Mouse (Mus musculus) CH12.LX (cell line): ENCODE results near the gene Hap1. TPM values are rescaled to one million over a fixed set of nuclear protein-coding genes. Genes with fewer than 3 reads are reported as not detected.
"Not testable (repeated sequence)": the region's sequence is repeated elsewhere in the genome, so short reads cannot be mapped to it uniquely, and the experiment has no call there.

Experiments used
- DNase-seq: peaks from one replicate; pipeline ENCODE4 v3.0.0-alpha.2; 2013; ENCODE audit errors: extremely low read depth
- H3K27ac ChIP-seq: 2 replicates; pipeline ENCODE4 v1.5.1; 2012; ENCODE audit warnings: low read depth, mild to moderate bottlenecking, control low read depth, moderate library complexity; ENCODE audit not compliant: insufficient read depth
- H3K27me3 ChIP-seq: replicated peaks from 2 replicates; pipeline ENCODE3; 2012; ENCODE audit warnings: inconsistent platforms
- H3K36me3 ChIP-seq, 2 experiments: replicated peaks in 1 of 2; 2 replicates each; pipeline versions ENCODE3 to v1.6.1; 2012; ENCODE audit warnings: inconsistent platforms in 1 of 2, low read length in 1 of 2, mild to moderate bottlenecking in 1 of 2, mixed read lengths in 1 of 2, moderate library complexity in 1 of 2; ENCODE audit not compliant: control insufficient read depth in 1 of 2, insufficient read depth in 1 of 2
- H3K4me1 ChIP-seq, 2 experiments: 2 replicates each; pipeline ENCODE4 v1.6.1; 2012; ENCODE audit warnings: inconsistent platforms in 1 of 2, moderate library complexity in 1 of 2; ENCODE audit not compliant: insufficient read depth in 2 of 2, control insufficient read depth in 1 of 2
- H3K4me2 ChIP-seq: 2 replicates; pipeline ENCODE4 v1.6.1; 2012; ENCODE audit warnings: low read depth, mild to moderate bottlenecking, control low read depth; ENCODE audit not compliant: poor library complexity, insufficient read depth, severe bottlenecking
- H3K4me3 ChIP-seq, 3 experiments: fragments of 150-350 bp in 1 of 3; sonication (generic) in 1 of 3; replicated peaks in 1 of 3; 2 replicates each; pipeline versions ENCODE3 to v1.5.1; 2011 to 2012; ENCODE audit warnings: low read depth in 2 of 3, low read length in 2 of 3, mild to moderate bottlenecking in 2 of 3, moderate library complexity in 2 of 3, control low read depth in 1 of 3, improper control_type of control experiment in 1 of 3, inconsistent platforms in 1 of 3, mixed read lengths in 1 of 3; ENCODE audit not compliant: poor library complexity in 1 of 3
- H3K79me2 ChIP-seq: replicated peaks from 2 replicates; pipeline ENCODE4 v1.6.1; 2012; ENCODE audit warnings: mild to moderate bottlenecking, moderate library complexity; ENCODE audit not compliant: control insufficient read depth, poor library complexity, insufficient read depth, severe bottlenecking; ENCODE audit errors: extremely low read depth
- H3K9ac ChIP-seq: 2 replicates; pipeline ENCODE4 v1.6.1; 2012; ENCODE audit warnings: low read depth, mild to moderate bottlenecking, control low read depth, moderate library complexity; ENCODE audit not compliant: insufficient read depth
- H3K9me3 ChIP-seq: replicated peaks from 2 replicates; pipeline ENCODE3; 2012; ENCODE audit warnings: low read length, inconsistent platforms, mixed read lengths
- CHD2 ChIP-seq: IDR thresholded peaks from 2 replicates; pipeline ENCODE4 v1.6.1; 2011; ENCODE audit warnings: low read length, improper control_type of control experiment
- CTCF ChIP-seq, 2 experiments: IDR thresholded peaks in 1 of 2; conservative IDR thresholded peaks in 1 of 2; 2 replicates each; pipeline ENCODE4 v1.5.1; 2011 to 2012; ENCODE audit warnings: low read depth in 2 of 2, low read length in 2 of 2, improper control_type of control experiment in 1 of 2, inconsistent platforms in 1 of 2, mild to moderate bottlenecking in 1 of 2, moderate library complexity in 1 of 2
- E2F4 ChIP-seq: IDR thresholded peaks from 2 replicates; pipeline ENCODE4 v1.6.1; 2011; ENCODE audit warnings: low read depth, low read length, improper control_type of control experiment; ENCODE audit not compliant: insufficient replicate concordance
- ELF1 ChIP-seq: IDR thresholded peaks from 2 replicates; pipeline ENCODE4 v1.6.1; 2014; ENCODE audit warnings: low read depth, mild to moderate bottlenecking, inconsistent platforms, low read length, improper control_type of control experiment
- EP300 ChIP-seq: IDR thresholded peaks from 2 replicates; pipeline ENCODE4 v1.6.1; 2011; ENCODE audit warnings: low read length, improper control_type of control experiment
- GABPA ChIP-seq: IDR thresholded peaks from 2 replicates; pipeline ENCODE4 v1.6.1; 2012; ENCODE audit warnings: low read depth, low read length, improper control_type of control experiment, inconsistent platforms; ENCODE audit not compliant: insufficient replicate concordance
- IRF4 ChIP-seq: IDR thresholded peaks from 2 replicates; pipeline ENCODE4 v1.6.1; 2014; ENCODE audit warnings: low read depth, mild to moderate bottlenecking, inconsistent platforms, low read length, improper control_type of control experiment
- MAFK ChIP-seq: IDR thresholded peaks from 2 replicates; pipeline ENCODE4 v1.6.1; 2011; ENCODE audit warnings: low read length, improper control_type of control experiment; ENCODE audit not compliant: insufficient replicate concordance
- MAX ChIP-seq: IDR thresholded peaks from 2 replicates; pipeline ENCODE4 v1.6.1; 2011; ENCODE audit warnings: low read length, improper control_type of control experiment
- MAZ ChIP-seq: IDR thresholded peaks from 2 replicates; pipeline ENCODE4 v1.6.1; 2012; ENCODE audit warnings: low read depth, mild to moderate bottlenecking, inconsistent platforms, low read length, improper control_type of control experiment, moderate library complexity
- NELFE ChIP-seq: IDR thresholded peaks from 2 replicates; pipeline ENCODE4 v1.6.1; 2011; ENCODE audit warnings: low read depth, low read length, improper control_type of control experiment
- PAX5 ChIP-seq: IDR thresholded peaks from 2 replicates; pipeline ENCODE4 v1.6.1; 2012; ENCODE audit warnings: low read length, inconsistent platforms, mixed read lengths
- POLR2A ChIP-seq: IDR thresholded peaks from 2 replicates; pipeline ENCODE4 v1.6.1; 2011; ENCODE audit warnings: low read depth, mild to moderate bottlenecking, improper control_type of control experiment, low read length
- POLR2AphosphoS2 ChIP-seq: IDR thresholded peaks from 2 replicates; pipeline ENCODE4 v1.6.1; 2011; ENCODE audit warnings: low read depth, low read length, improper control_type of control experiment
- RAD21 ChIP-seq: IDR thresholded peaks from 2 replicates; pipeline ENCODE4 v1.6.1; 2011; ENCODE audit warnings: low read depth, mild to moderate bottlenecking, low read length, improper control_type of control experiment, moderate library complexity
- RCOR1 ChIP-seq: conservative IDR thresholded peaks from 2 replicates; pipeline ENCODE4 v1.6.1; 2012; ENCODE audit warnings: low read depth, mild to moderate bottlenecking, inconsistent platforms, low read length, improper control_type of control experiment
- SMC3 ChIP-seq: IDR thresholded peaks from 2 replicates; pipeline ENCODE4 v1.6.1; 2011; ENCODE audit warnings: low read depth, low read length, improper control_type of control experiment
- TCF12 ChIP-seq: IDR thresholded peaks from 2 replicates; pipeline ENCODE4 v1.6.1; 2014; ENCODE audit warnings: low read depth, mild to moderate bottlenecking, inconsistent platforms, low read length, improper control_type of control experiment
- USF1 ChIP-seq: IDR thresholded peaks from 2 replicates; pipeline ENCODE4 v1.6.1; 2014; ENCODE audit warnings: low read depth, mild to moderate bottlenecking, inconsistent platforms, low read length, improper control_type of control experiment
- ZKSCAN1 ChIP-seq: IDR thresholded peaks from 2 replicates; pipeline ENCODE4 v1.6.1; 2012; ENCODE audit warnings: low read depth, inconsistent platforms, low read length, improper control_type of control experiment, borderline replicate concordance
- ZNF384 ChIP-seq: IDR thresholded peaks from 2 replicates; pipeline ENCODE4 v1.6.1; 2012; ENCODE audit warnings: low read depth, low read length, improper control_type of control experiment, inconsistent platforms
- dilution Hi-C: fragments of 300-500 bp; cut with MboI; formaldehyde crosslinking; loops from 2 replicates; pipeline ENCODE4 v1.14.3; 2020; ENCODE audit warnings: low sequenced_read_pairs; ENCODE audit not compliant: extremely low pct_unique_long_range_greater_than_20kb, extremely low pct_ligation_motif_present
- in situ Hi-C: fragments of 300-500 bp; cut with MboI; formaldehyde crosslinking; loops from 3 replicates; pipeline ENCODE4 v1.14.3; 2019; ENCODE audit warnings: low sequenced_read_pairs, low pct_ligation_motif_present, low pct_unique_long_range_greater_than_20kb, mixed read lengths
- polyA plus RNA-seq: library from polyadenylated mRNA; unstranded; fragments of >175 nt; gene quantifications from 2 replicates; pipeline ENCODE4 v1.2.1, GENCODE M21; 2012; ENCODE audit warnings: low read depth; ENCODE audit not compliant: insufficient read length
- total RNA-seq, 2 experiments: library from RNA; depleted of rRNA; stranded (reverse); fragments of 300-350 nt in 1 of 2; fragments of >200 nt in 1 of 2; gene quantifications; 2 replicates each; pipeline ENCODE4 v1.2.3; 2012 to 2014

Hap1 gene
- total and polyA plus RNA-seq, 3 experiments: 0.34 TPM; not detected in 2

- H3K36me3 ChIP-seq, H3K27ac ChIP-seq, H3K9ac ChIP-seq, DNase-seq, H3K4me3 ChIP-seq, H3K9me3 ChIP-seq, dilution Hi-C loops, H3K79me2 ChIP-seq, H3K4me2 ChIP-seq: not testable (repeated sequence)
- Histone ChIP-seq H3K4me1 (peaks cover 8 to 12% of the 10 kb centered on the region in 2 experiments), H3K27me3 (peaks cover 71% of the 10 kb centered on the region)
- in situ Hi-C loops: loop anchor here (5.0 kb wide), 3 partner anchors 46 to 336 kb away; no protein-coding TSS in a partner anchor
Observed at GRCm38 (mm10) chr11:100361059-100361458, 5.1 kb upstream of the Hap1 start.

GRCm38 (mm10) chr11:100360175-100360574 lies 4.2 kb upstream of the Hap1 start:
- Histone ChIP-seq H3K4me2 (no peak overlapping the region), H3K9ac (no peak overlapping the region), H3K79me2 (no peaks in the 10 kb centered on the region), H3K9me3 (peaks cover 3% of the 10 kb centered on the region), H3K27me3 (peaks cover 73% of the 10 kb centered on the region), H3K27ac (no peak overlapping the region), H3K4me3 (no peak overlapping the region)
- dilution Hi-C loops: no loop called here
- no peak for DNase-seq
- no peak for TF ChIP-seq RAD21
- peak; percentile 39; the same call in 1 of the 2 replicates for TF ChIP-seq EP300
- peak in 1 of 2 experiments; percentile 60; a peak in 2 of 4 replicates for TF ChIP-seq CTCF (conservative IDR thresholded peaks at IDR 0.05 in 1 of 2, IDR thresholded peaks at IDR 0.05 in 1 of 2; ENCODE audit: low read depth in 2 of 2, low read length in 2 of 2)
- 0 out of 2 replicates have a peak, but pooled peaks have one; percentile 14 for TF ChIP-seq TCF12
- no peak for TF ChIP-seq MAFK
- TF ChIP-seq ELF1: peak; percentile 57
- no peak for TF ChIP-seq GABPA
- 0 out of 2 replicates have a peak, but pooled peaks have one; percentile 18 for TF ChIP-seq NELFE
- peak; percentile 42 for TF ChIP-seq IRF4
- no peak for TF ChIP-seq MAX
- TF ChIP-seq POLR2A: no peak
- TF ChIP-seq RCOR1: no peak
- no peak for TF ChIP-seq SMC3
- no peak for TF ChIP-seq CHD2
- TF ChIP-seq, all 38 proteins: peak for 6
- H3K4me1 ChIP-seq: peaks cover 8 to 18% of the 10 kb centered on the region in 2 experiments
- H3K36me3 ChIP-seq: no peaks in the 10 kb centered on the region
- in situ Hi-C loops: loop anchor here (5.0 kb wide), 3 partner anchors 47 to 337 kb away; no protein-coding TSS in a partner anchor

- H3K27ac ChIP-seq: no peak overlapping the region
- H3K4me3 ChIP-seq: no peak overlapping the region
- no peaks in the 10 kb centered on the region for H3K79me2 ChIP-seq
- DNase-seq: no peak
- dilution Hi-C loops: no loop called here
- H3K9me3 ChIP-seq: peaks cover 3% of the 10 kb centered on the region
- in situ Hi-C loops: no loop called here
- H3K9ac ChIP-seq: no peak overlapping the region
- no peak overlapping the region for H3K4me2 ChIP-seq
- peaks cover 84% of the 10 kb centered on the region for H3K27me3 ChIP-seq
- peaks cover 8 to 18% of the 10 kb centered on the region in 2 experiments for H3K4me1 ChIP-seq
- TF ChIP-seq TCF12: no peak
- no peak for TF ChIP-seq MAFK
- no peak for TF ChIP-seq USF1
- TF ChIP-seq ELF1: no peak
- no peak for TF ChIP-seq MAX
- no peak for TF ChIP-seq CTCF (conservative IDR thresholded peaks at IDR 0.05 in 1 of 2, IDR thresholded peaks at IDR 0.05 in 1 of 2; ENCODE audit: low read depth in 2 of 2, low read length in 2 of 2)
- TF ChIP-seq PAX5: no peak
- TF ChIP-seq E2F4: no peak
- TF ChIP-seq RAD21: no peak
- no peak for TF ChIP-seq MAZ
- TF ChIP-seq NELFE: no peak
- no peak for TF ChIP-seq POLR2AphosphoS2
- TF ChIP-seq ZNF384: no peak
- TF ChIP-seq ZKSCAN1: no peak
- no peak for TF ChIP-seq POLR2A
- H3K36me3 ChIP-seq: no peaks in the 10 kb centered on the region
Observed at GRCm38 (mm10) chr11:100357408-100357807, 1.5 kb upstream of the Hap1 start.
